Mouse (Mus musculus): ENCODE results near the gene Rffl.

Gene Rffl

DNA sequence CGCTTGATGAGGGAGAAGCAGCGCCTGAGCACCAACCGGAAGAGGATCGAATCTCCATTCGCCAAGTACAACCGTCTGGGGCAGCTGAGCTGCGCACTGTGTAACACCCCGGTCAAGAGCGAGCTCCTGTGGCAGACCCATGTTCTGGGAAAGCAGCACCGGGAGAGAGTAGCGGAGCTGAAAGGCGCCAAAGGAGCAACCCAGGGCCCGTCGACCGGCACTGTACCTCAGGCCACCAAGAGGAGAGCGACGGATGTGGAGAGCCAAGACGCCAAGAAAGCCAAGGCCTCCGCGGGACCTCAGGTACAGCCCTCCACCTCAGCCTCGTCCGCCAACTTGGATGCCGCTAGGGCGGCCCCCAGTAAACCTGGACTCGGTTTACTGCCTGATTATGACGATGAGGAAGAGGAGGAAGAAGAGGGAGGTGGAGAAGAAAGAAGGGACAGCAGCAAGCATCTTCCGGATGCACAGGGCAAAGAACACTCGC is 106.5 kb downstream of the Rffl start:
- DNase-seq (ENCODE audit: low spot score in 2 of 2): no peak

DNA sequence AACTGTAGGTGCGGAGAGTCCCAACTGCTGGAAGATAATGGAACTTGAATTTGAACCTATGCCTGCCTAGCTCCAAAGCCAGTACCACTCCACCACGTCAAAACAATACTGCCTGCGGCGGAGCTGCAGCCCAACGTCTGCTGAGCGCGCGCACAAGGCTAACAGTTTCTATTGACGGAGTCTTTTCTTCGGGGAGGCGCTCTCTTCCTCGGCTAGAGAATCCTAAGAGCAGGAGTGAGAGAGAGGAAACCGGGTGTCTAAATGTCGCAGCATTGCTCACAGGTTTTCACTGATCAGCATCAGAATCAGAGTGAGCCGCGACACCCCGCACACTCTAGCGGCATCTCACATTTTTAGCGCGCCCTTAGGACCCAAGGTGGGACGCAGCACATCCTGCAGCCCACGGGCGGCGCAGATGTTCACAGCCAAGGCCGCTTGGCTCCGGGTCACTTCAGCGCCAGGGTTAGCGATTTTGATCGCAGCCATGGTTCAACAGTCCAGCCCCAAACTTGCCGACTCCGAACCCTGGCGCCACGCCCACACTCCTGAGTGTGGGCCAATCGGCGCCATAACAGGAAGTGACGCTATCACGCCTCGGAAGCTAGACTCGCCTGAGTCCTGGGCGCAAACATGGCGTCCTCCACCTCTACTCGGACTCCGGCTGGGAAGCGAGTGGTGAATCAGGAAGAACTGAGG is 107.1 kb downstream of the Rffl start, which contains the start of the genes Cct6b and Zfp830:
Gene Cct6b, minus strand, starts transcription at position 580 of the 696 bp plus-strand sequence.
Gene Zfp830, plus strand, starts transcription at position 604 of the 696 bp plus-strand sequence.
- DNase-seq (ENCODE audit: low spot score in 2 of 2): peak; percentile 90 to 91

DNA sequence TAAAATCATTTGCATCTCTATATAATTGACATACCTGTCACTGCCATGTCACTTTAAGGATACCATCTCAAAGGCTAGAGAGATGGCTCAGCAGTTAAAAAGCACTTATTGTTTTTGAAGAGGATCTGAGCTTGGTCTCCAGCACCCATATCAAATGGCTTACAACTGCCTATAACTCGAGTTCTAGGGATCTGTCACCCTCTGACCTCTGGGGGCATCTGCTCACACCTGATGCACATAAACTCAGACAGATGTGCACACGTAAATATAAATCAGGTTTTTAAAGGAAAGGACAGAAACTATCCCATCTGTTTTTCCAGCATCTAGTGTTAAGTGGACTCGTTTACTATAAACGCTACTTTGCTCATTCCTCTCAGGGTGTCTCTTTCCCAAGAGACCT is 107.7 kb downstream of the Rffl start:
- no peak for DNase-seq (ENCODE audit: low spot score in 2 of 2)

DNA sequence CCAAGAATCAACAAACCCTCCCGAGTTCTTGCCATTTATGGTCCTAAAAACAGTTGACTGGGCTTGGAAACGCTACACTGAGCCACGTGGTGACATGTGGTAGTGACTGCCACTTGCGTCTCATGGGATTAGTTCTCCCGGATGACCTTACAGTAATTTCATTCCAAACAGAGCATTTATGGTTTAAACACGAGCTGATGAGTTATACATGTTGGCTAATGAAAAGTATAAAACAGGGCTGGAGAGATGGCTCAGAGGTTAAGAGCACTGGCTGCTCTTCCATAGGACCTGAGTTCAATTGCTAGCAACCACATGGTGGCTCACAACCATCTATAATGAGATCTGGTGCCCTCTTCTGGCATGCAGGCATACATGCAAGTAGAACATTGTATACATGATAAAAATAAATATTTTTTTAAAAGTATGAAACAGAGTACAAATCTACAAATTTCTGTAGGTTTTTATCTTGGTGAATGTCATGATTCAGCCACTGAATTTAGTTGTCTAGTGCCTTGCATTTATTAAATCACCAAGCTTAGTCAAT is 108.7 kb downstream of the Rffl start:
- no peak for DNase-seq (ENCODE audit: low spot score in 2 of 2)

DNA sequence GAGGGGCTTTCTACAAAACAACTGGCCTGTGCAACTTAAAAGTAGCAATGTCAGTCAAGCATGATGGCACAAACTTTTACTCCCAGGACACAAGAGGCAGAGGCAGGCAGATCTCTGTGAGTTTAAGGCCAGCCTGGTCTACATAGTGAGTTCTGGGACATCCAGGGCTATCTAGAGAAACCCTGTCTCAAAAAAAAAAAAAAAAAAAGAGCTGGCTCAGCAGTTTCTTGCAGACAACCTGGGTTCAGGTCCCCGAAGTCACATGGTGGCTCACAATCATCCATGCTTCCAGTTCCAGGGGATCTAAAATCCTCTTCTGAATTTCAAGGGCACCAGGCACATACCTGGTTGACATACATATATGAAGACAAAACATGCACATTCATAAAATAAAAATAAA is 115.1 kb downstream of the Rffl start:
- DNase-seq (ENCODE audit: low spot score in 2 of 2): no peak

Data from urinary bladder, postnatal 36 days (tissue).